Mouse (Mus musculus) MN1 (cell line): Measurements from ENCODE around the gene Vsx1.

ENCODE experiments used
- DNase-seq: peaks from one replicate; pipeline ENCODE4 v3.0.0-alpha.2; 2016; ENCODE audit warnings: low spot score

The Vsx1 gene

GRCm38 (mm10) chr2:150667820-150668766 lies 21.1 kb downstream of the Vsx1 start, which contains the start of gene Acss1:
Gene Acss1, minus strand, starts transcription at chr2:150668500.
- no peak for DNase-seq

- no peak for DNase-seq
These were observed 21.9 kb downstream of the Vsx1 start for GRCm38 (mm10) chr2:150667065-150667819.

GRCm38 (mm10) chr2:150666723-150667064 lies 22.5 kb downstream of the Vsx1 start:
- no peak for DNase-seq

GRCm38 (mm10) chr2:150665534-150666451 lies 23.4 kb downstream of the Vsx1 start:
- no peak for DNase-seq

GRCm38 (mm10) chr2:150665006-150665405 lies 24.2 kb downstream of the Vsx1 start:
- DNase-seq, result no peak

GRCm38 (mm10) chr2:150664152-150664920 lies 24.8 kb downstream of the Vsx1 start:
- no peak for DNase-seq

- DNase-seq, result no peak
These were observed 25.9 kb downstream of the Vsx1 start for GRCm38 (mm10) chr2:150663255-150663654.

- no peak for DNase-seq
These were observed 27.2 kb downstream of the Vsx1 start for GRCm38 (mm10) chr2:150662007-150662406.

- DNase-seq, result no peak
These were observed 28.3 kb downstream of the Vsx1 start for GRCm38 (mm10) chr2:150660668-150661451.

- DNase-seq, result no peak
These were observed 29.1 kb downstream of the Vsx1 start for GRCm38 (mm10) chr2:150660049-150660448.

GRCm38 (mm10) chr2:150656975-150657768 lies 32.0 kb downstream of the Vsx1 start:
- no peak for DNase-seq

GRCm38 (mm10) chr2:150656112-150656511 lies 33.0 kb downstream of the Vsx1 start:
- no peak for DNase-seq

GRCm38 (mm10) chr2:150655290-150655689 lies 33.9 kb downstream of the Vsx1 start:
- DNase-seq, result no peak

GRCm38 (mm10) chr2:150654814-150655213 lies 34.3 kb downstream of the Vsx1 start:
- no peak for DNase-seq

GRCm38 (mm10) chr2:150651366-150651765 lies 37.8 kb downstream of the Vsx1 start:
- DNase-seq, result no peak

- no peak for DNase-seq
These were observed 38.6 kb downstream of the Vsx1 start for GRCm38 (mm10) chr2:150650511-150651074.

- DNase-seq, result no peak
These were observed 40.8 kb downstream of the Vsx1 start for GRCm38 (mm10) chr2:150648300-150648895.

GRCm38 (mm10) chr2:150647681-150648299 lies 41.4 kb downstream of the Vsx1 start:
- DNase-seq, result no peak
